Mouse (Mus musculus) midbrain, embryonic 12.5 days (tissue): ENCODE data around the gene Mmp11. TPM values are rescaled to one million over a fixed set of nuclear protein-coding genes. Genes with fewer than 3 reads are reported as not detected.

Source experiments
- ATAC-seq: fragments of 200-750 bp; cut with Nextera tagmentation; 2 replicates; pipeline ENCODE4 v1.8.0; 2017; ENCODE audit warnings: low read depth, moderate TSS enrichment, moderate library complexity; ENCODE audit not compliant: low FRiP score
- H3K27ac ChIP-seq: fragments of 300-500 bp; sonication (generic); replicated peaks from 2 replicates; pipeline ENCODE4 v1.5.1; 2016; ENCODE audit warnings: mild to moderate bottlenecking
- H3K27me3 ChIP-seq: fragments of 300-500 bp; sonication (generic); 2 replicates; pipeline ENCODE4 v1.6.1; 2016; ENCODE audit warnings: mild to moderate bottlenecking
- H3K36me3 ChIP-seq: fragments of 300-500 bp; sonication (generic); 2 replicates; pipeline ENCODE4 v1.6.1; 2016
- H3K4me1 ChIP-seq: fragments of 300-500 bp; sonication (generic); 2 replicates; pipeline ENCODE4 v1.6.1; 2016
- H3K4me2 ChIP-seq: fragments of 300-500 bp; sonication (generic); replicated peaks from 2 replicates; pipeline ENCODE4 v1.6.1; 2016; ENCODE audit warnings: mild to moderate bottlenecking, moderate library complexity
- H3K4me3 ChIP-seq: fragments of 300-500 bp; sonication (generic); 2 replicates; pipeline ENCODE4 v1.5.1; 2016; ENCODE audit warnings: mild to moderate bottlenecking
- H3K9ac ChIP-seq: fragments of 300-500 bp; sonication (generic); replicated peaks from 2 replicates; pipeline ENCODE4 v1.6.1; 2016; ENCODE audit warnings: mild to moderate bottlenecking, moderate library complexity
- H3K9me3 ChIP-seq: fragments of 300-500 bp; sonication (generic); 2 replicates; pipeline ENCODE4 v1.6.1; 2016; ENCODE audit warnings: mild to moderate bottlenecking
- WGBS: fragments of 180-500 bp; shearing (Covaris S2); methylation state at CpG from one replicate; pipeline ENCODE4 v1.1.7; 2016; 5-methylcytosine and 5-hydroxymethylcytosine counted together
- polyA plus RNA-seq: library from polyadenylated mRNA; unstranded; fragments of >200 nt; fragmentation: Nextera tagmentation; extraction: Ambion mirVana; gene quantifications from 2 replicates; pipeline ENCODE4 v1.2.1, GENCODE M21; 2016

Mmp11 gene
- polyA plus RNA-seq, 1 experiment from 2014 or later = 44.0 TPM

GRCm38 (mm10) chr10:75932891-75933290, 3.4 kb downstream of the Mmp11 start, which contains the start of gene Chchd10:
Gene Chchd10, plus strand, starts transcription at chr10:75933130.
- Histone ChIP-seq H3K4me3 (peak within 1 kb of the TSS; percentile 60), H3K27me3 (peaks cover 92% of the 10 kb centered on the region), H3K4me2 (peak within 1 kb of the TSS; percentile 93), H3K36me3 (peaks cover 4% of the 10 kb centered on the region; the same call in 1 of the 2 replicates), H3K9ac (peak within 1 kb of the TSS; percentile 82), H3K27ac (no peak within 1 kb of the TSS; the same call in 1 of the 2 replicates), H3K9me3 (no peaks in the 10 kb centered on the region), H3K4me1 (peaks cover 38% of the 10 kb centered on the region)
- ATAC-seq = no peak
- 27% methylated on average over 6 of the region's 6 CpGs for WGBS

GRCm38 (mm10) chr10:75932081-75932678, 4.1 kb downstream of the Mmp11 start:
- no peaks in the 10 kb centered on the region for H3K9me3 ChIP-seq
- peak; percentile 77 for ATAC-seq
- H3K9ac ChIP-seq = peak overlapping the region; percentile 82
- peak overlapping the region; percentile 93 for H3K4me2 ChIP-seq
- peaks cover 85% of the 10 kb centered on the region for H3K27me3 ChIP-seq
- peak overlapping the region; percentile 60 for H3K4me3 ChIP-seq
- peaks cover 38% of the 10 kb centered on the region for H3K4me1 ChIP-seq
- 2% methylated on average over 34 of the region's 44 CpGs for WGBS
- no peak overlapping the region; the same call in 1 of the 2 replicates for H3K27ac ChIP-seq
- peaks cover 8% of the 10 kb centered on the region for H3K36me3 ChIP-seq

GRCm38 (mm10) chr10:75931311-75931710, 5.0 kb downstream of the Mmp11 start:
- Histone ChIP-seq H3K4me3 (peak overlapping the region; percentile 60), H3K4me2 (peak overlapping the region; percentile 93), H3K27me3 (peaks cover 76% of the 10 kb centered on the region), H3K4me1 (peaks cover 38% of the 10 kb centered on the region), H3K36me3 (peaks cover 14% of the 10 kb centered on the region), H3K9ac (peak overlapping the region; percentile 82; the same call in 1 of the 2 replicates), H3K27ac (no peak overlapping the region), H3K9me3 (no peaks in the 10 kb centered on the region)
- 19% methylated on average over 7 of the region's 7 CpGs for WGBS
- ATAC-seq = no peak

GRCm38 (mm10) chr10:75930304-75930703, 6.0 kb downstream of the Mmp11 start:
- H3K27ac ChIP-seq = no peak overlapping the region
- no peak overlapping the region for H3K9ac ChIP-seq
- H3K4me1 ChIP-seq = peaks cover 29% of the 10 kb centered on the region
- WGBS = 27% methylated on average over 6 of the region's 6 CpGs
- H3K4me2 ChIP-seq = 0 out of 2 replicates have a peak overlapping the region, but pooled peaks have one; percentile 19
- H3K9me3 ChIP-seq = no peaks in the 10 kb centered on the region
- H3K27me3 ChIP-seq = peaks cover 66% of the 10 kb centered on the region
- H3K4me3 ChIP-seq = no peak overlapping the region
- ATAC-seq = no peak
- H3K36me3 ChIP-seq = peaks cover 22% of the 10 kb centered on the region

- H3K4me2 ChIP-seq = no peak overlapping the region
- H3K27me3 ChIP-seq = peaks cover 27% of the 10 kb centered on the region
- no peak for ATAC-seq
- 78% methylated on average over 13 of the region's 13 CpGs for WGBS
- peaks cover 23% of the 10 kb centered on the region for H3K36me3 ChIP-seq
- H3K4me3 ChIP-seq = no peak overlapping the region
- no peak overlapping the region for H3K9ac ChIP-seq
- H3K9me3 ChIP-seq = no peaks in the 10 kb centered on the region
- peaks cover 20% of the 10 kb centered on the region for H3K4me1 ChIP-seq
- H3K27ac ChIP-seq = no peak overlapping the region
These were observed 9.9 kb downstream of the Mmp11 start for GRCm38 (mm10) chr10:75926396-75926795.

- Histone ChIP-seq H3K9me3 (no peaks in the 10 kb centered on the region), H3K27ac (no peak overlapping the region), H3K4me1 (peaks cover 25% of the 10 kb centered on the region), H3K4me3 (no peak overlapping the region), H3K9ac (no peak overlapping the region), H3K27me3 (0 out of 2 replicates have a peak, but pooled peaks cover 7% of the 10 kb centered on the region), H3K36me3 (peaks cover 24% of the 10 kb centered on the region), H3K4me2 (no peak overlapping the region)
- ATAC-seq = no peak
- 68% methylated on average over 2 of the region's 2 CpGs for WGBS
These were observed 12.0 kb downstream of the Mmp11 start for GRCm38 (mm10) chr10:75924324-75924723.

- peak overlapping the region; percentile 97 for H3K27ac ChIP-seq
- ATAC-seq = peak; percentile 42; the same call in 1 of the 2 replicates
- no peaks in the 10 kb centered on the region for H3K9me3 ChIP-seq
- H3K36me3 ChIP-seq = peaks cover 22% of the 10 kb centered on the region
- WGBS = 6% methylated on average over 22 of the region's 22 CpGs
- peak overlapping the region; percentile 87 for H3K4me3 ChIP-seq
- H3K9ac ChIP-seq = peak overlapping the region; percentile 95
- peak overlapping the region; percentile 78 for H3K4me2 ChIP-seq
- no peaks in the 10 kb centered on the region for H3K27me3 ChIP-seq
- H3K4me1 ChIP-seq = peaks cover 37% of the 10 kb centered on the region
These were observed 14.4 kb downstream of the Mmp11 start for GRCm38 (mm10) chr10:75921726-75922560.

GRCm38 (mm10) chr10:75921026-75921725, 15.1 kb downstream of the Mmp11 start, which contains the start of gene Smarcb1:
Gene Smarcb1, minus strand, starts transcription at chr10:75921617.
- H3K27ac ChIP-seq = peak within 1 kb of the TSS; percentile 97
- peak within 1 kb of the TSS; percentile 95 for H3K9ac ChIP-seq
- peak within 1 kb of the TSS; percentile 87 for H3K4me3 ChIP-seq
- H3K36me3 ChIP-seq = peaks cover 25% of the 10 kb centered on the region
- no peaks in the 10 kb centered on the region for H3K9me3 ChIP-seq
- WGBS = under 1% methylated on average over 76 of the region's 76 CpGs
- ATAC-seq = peak; percentile 88
- peak within 1 kb of the TSS; percentile 78 for H3K4me2 ChIP-seq
- peaks cover 37% of the 10 kb centered on the region for H3K4me1 ChIP-seq
- no peaks in the 10 kb centered on the region for H3K27me3 ChIP-seq

GRCm38 (mm10) chr10:75919026-75919425, 17.3 kb downstream of the Mmp11 start:
- 92% methylated on average over 5 of the region's 5 CpGs for WGBS
- H3K27ac ChIP-seq = no peak overlapping the region
- peaks cover 37% of the 10 kb centered on the region for H3K4me1 ChIP-seq
- H3K36me3 ChIP-seq = peaks cover 36% of the 10 kb centered on the region
- H3K9ac ChIP-seq = no peak overlapping the region
- no peak overlapping the region for H3K4me3 ChIP-seq
- no peak overlapping the region; the same call in 1 of the 2 replicates for H3K4me2 ChIP-seq
- ATAC-seq = no peak
- H3K9me3 ChIP-seq = no peaks in the 10 kb centered on the region
- no peaks in the 10 kb centered on the region for H3K27me3 ChIP-seq

- H3K36me3 ChIP-seq = peaks cover 53% of the 10 kb centered on the region
These were observed 19.5 kb downstream of the Mmp11 start for GRCm38 (mm10) chr10:75916840-75917239.

GRCm38 (mm10) chr10:75915557-75915956, 20.7 kb downstream of the Mmp11 start:
- 87% methylated on average over 7 of the region's 7 CpGs for WGBS
- Histone ChIP-seq H3K36me3 (peaks cover 66% of the 10 kb centered on the region), H3K4me1 (peaks cover 23% of the 10 kb centered on the region), H3K9ac (no peak overlapping the region), H3K9me3 (no peaks in the 10 kb centered on the region), H3K4me2 (no peak overlapping the region), H3K4me3 (no peak overlapping the region), H3K27ac (no peak overlapping the region), H3K27me3 (no peaks in the 10 kb centered on the region)
- ATAC-seq = no peak

More at GRCm38 (mm10) chr10:75916840-75917239, 19.5 kb downstream of the Mmp11 start:
- Histone ChIP-seq H3K27ac (no peak overlapping the region), H3K4me3 (no peak overlapping the region), H3K27me3 (no peaks in the 10 kb centered on the region), H3K4me2 (no peak overlapping the region), H3K9me3 (no peaks in the 10 kb centered on the region), H3K4me1 (peaks cover 25% of the 10 kb centered on the region), H3K9ac (no peak overlapping the region)
- 86% methylated on average over 8 of the region's 8 CpGs for WGBS
- no peak for ATAC-seq
